Mouse (Mus musculus) intestine, postnatal 0 days (tissue): ENCODE results near the gene Cyth1. TPM values are rescaled to one million over a fixed set of nuclear protein-coding genes. Genes with fewer than 3 reads are reported as not detected.

Experiments used
- ATAC-seq: fragments of 200-750 bp; cut with Nextera tagmentation; 2 replicates; pipeline ENCODE4 v1.8.0; 2017; ENCODE audit warnings: mild to moderate bottlenecking, moderate TSS enrichment, moderate library complexity
- H3K27ac ChIP-seq: fragments of 300-500 bp; sonication (generic); 2 replicates; pipeline ENCODE4 v1.5.1; 2014; ENCODE audit warnings: mild to moderate bottlenecking, low read depth, low read length, moderate library complexity
- H3K27me3 ChIP-seq: fragments of 300-500 bp; sonication (generic); replicated peaks from 2 replicates; pipeline ENCODE4 v1.6.1; 2014; ENCODE audit warnings: low read length, mixed read lengths; ENCODE audit not compliant: control insufficient read depth, insufficient read depth
- H3K36me3 ChIP-seq: fragments of 300-500 bp; sonication (generic); 2 replicates; pipeline ENCODE4 v1.6.1; 2014; ENCODE audit warnings: mild to moderate bottlenecking, moderate library complexity; ENCODE audit not compliant: control insufficient read depth, insufficient read depth
- H3K4me1 ChIP-seq: fragments of 300-500 bp; sonication (generic); replicated peaks from 2 replicates; pipeline ENCODE4 v1.6.1; 2014; ENCODE audit warnings: antibody characterized with exemption, low read length, mixed read lengths; ENCODE audit not compliant: control insufficient read depth, insufficient read depth
- H3K4me2 ChIP-seq: fragments of 300-500 bp; sonication (generic); replicated peaks from 2 replicates; pipeline ENCODE4 v1.6.1; 2014; ENCODE audit warnings: low read depth, mild to moderate bottlenecking, moderate library complexity
- H3K4me3 ChIP-seq: fragments of 300-500 bp; sonication (generic); 2 replicates; pipeline ENCODE4 v1.5.1; 2014; ENCODE audit warnings: low read depth, low read length
- H3K9ac ChIP-seq: fragments of 300-500 bp; sonication (generic); 2 replicates; pipeline ENCODE4 v1.6.1; 2014; ENCODE audit warnings: mild to moderate bottlenecking, low read depth, low read length
- H3K9me3 ChIP-seq: fragments of 300-500 bp; sonication (generic); 2 replicates; pipeline ENCODE4 v1.6.1; 2016; ENCODE audit warnings: mixed run types; ENCODE audit not compliant: control insufficient read depth
- CTCF ChIP-seq: sonication (generic); IDR thresholded peaks from 2 replicates; pipeline ENCODE4 v1.5.1; 2016; ENCODE audit warnings: low read depth, mild to moderate bottlenecking, control low read depth, antibody characterized with exemption, moderate library complexity
- WGBS: fragments of 180-500 bp; shearing (Covaris S2); extraction: QIAGEN DNeasy Blood & Tissue Kit; methylation state at CpG from one replicate; pipeline ENCODE4 v1.1.7; 2014; 5-methylcytosine and 5-hydroxymethylcytosine counted together
- polyA plus RNA-seq: library from polyadenylated mRNA; unstranded; fragments of >200 nt; fragmentation: Nextera tagmentation; extraction: Ambion mirVana; gene quantifications from 2 replicates; pipeline ENCODE4 v1.2.1, GENCODE M21; 2015

The Cyth1 gene
- polyA plus RNA-seq, 1 experiment from 2014 or later = 10.9 TPM

DNA sequence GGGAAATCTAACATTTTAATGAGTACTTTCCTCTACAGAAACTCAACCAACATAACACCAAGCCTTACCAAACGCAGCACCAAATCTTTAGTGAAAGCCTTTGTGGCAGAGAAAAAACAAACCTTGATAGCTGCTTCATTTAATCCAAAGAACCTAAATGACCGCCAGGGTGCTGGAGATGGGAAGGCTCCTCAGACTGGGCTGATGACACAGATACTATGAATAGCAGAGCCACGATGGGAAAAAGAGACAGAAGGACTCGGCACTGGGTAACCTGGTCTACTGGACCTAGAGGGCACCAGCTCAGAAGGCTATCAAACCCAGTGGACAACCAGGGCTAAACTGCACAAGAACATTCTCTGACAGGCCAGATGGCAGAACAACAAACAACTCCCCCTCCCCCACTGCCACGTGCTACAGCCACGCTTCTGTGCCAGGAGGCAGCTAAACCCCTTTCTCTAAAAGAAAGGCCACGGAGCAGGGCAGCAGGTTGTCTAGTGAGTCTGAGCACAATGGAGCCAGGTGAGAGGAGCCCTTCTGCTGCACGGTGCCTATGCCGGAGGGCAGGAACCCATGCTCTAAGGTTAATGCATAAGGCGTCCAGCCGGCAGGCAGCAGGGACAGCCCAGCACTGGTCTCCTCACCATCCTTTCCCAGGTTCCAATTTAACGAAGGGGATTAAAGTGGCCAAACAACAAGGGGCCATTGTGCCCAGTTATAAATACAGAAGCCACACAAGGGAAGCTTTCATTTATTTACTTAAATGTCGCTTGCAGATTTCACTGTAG is 50.7 kb downstream of the Cyth1 start:
- TF ChIP-seq CTCF = no peak
- WGBS = 50% methylated on average over 13 of the region's 13 CpGs
- H3K4me1 ChIP-seq = peaks cover 33% of the 10 kb centered on the region
- ATAC-seq = no peak
- H3K27me3 ChIP-seq = no peaks in the 10 kb centered on the region
- H3K36me3 ChIP-seq = no peaks in the 10 kb centered on the region
- no peak overlapping the region for H3K27ac ChIP-seq
- no peak overlapping the region for H3K4me2 ChIP-seq
- no peaks in the 10 kb centered on the region for H3K9me3 ChIP-seq
- no peak overlapping the region for H3K4me3 ChIP-seq
- H3K9ac ChIP-seq = no peak overlapping the region

DNA sequence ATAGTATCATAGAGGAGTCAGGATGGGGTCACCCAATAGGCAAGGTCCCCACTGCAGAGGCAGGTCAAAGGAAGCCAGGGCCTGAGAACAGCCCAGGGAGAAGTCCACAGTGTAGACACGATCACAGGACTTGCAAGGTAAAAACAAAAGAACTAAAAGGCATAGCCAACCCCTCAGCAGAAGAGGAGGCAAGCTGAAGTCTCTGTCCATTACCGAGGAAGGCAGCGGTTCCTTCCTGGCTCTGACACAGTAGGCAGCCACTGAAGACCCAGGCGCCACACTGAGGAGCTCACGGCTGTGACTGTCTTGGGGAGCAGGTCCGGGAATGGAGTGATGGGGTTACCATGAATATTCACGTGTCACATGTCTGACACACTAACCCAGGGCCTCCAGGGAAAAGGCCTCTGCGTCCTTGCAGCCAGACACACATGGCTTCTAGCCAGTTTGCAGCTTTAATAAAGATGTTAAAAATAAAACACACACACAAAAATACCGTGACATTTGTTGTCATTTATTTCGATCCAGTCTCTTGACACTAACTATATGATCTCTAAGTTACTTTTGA is 51.5 kb downstream of the Cyth1 start:
- ATAC-seq = no peak
- 69% methylated on average over 10 of the region's 10 CpGs for WGBS
- peaks cover 25% of the 10 kb centered on the region for H3K4me1 ChIP-seq

DNA sequence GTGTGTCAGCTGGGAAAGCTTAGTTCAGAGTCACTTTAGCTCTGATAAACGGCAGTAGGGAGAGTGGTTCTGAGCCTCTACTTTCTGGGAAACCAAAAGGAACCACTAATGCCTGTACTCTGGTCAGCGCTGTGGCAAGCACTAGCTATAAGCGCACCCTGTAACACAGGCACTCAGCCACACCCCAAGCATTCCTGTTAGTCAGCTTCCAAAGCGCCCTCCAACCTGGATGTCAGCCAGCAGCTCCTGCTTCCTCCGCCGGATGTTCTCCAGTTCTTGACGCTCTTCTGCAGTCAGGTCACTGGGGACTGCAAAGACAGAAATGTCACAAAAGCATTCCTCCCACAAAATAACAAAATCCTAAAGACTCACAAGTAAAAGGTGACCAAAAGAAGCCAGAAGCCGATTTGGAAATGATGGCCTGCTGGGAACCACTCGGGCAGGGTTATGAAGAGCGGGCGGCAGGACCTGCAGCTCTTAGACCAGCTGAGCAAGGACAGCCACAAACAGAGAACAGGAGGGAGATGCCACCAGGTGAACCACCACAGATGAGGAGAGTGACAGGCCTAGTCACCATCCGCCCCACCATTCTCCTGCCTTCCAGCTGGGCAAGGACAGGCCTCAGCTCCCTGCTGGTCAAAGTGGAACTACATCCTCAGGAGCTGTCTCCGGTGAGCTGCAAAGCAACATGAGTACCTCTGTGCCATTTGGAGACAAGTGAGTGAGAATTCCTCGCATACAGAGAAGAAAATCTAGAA is 54.8 kb downstream of the Cyth1 start:
- Histone ChIP-seq H3K4me2 (no peak overlapping the region), H3K4me3 (no peak overlapping the region), H3K36me3 (peaks cover 13% of the 10 kb centered on the region), H3K9me3 (no peaks in the 10 kb centered on the region), H3K27ac (no peak overlapping the region), H3K9ac (no peak overlapping the region), H3K27me3 (no peaks in the 10 kb centered on the region), H3K4me1 (peaks cover 15% of the 10 kb centered on the region)
- WGBS = 38% methylated on average over 14 of the region's 14 CpGs
- peak; percentile 42 for TF ChIP-seq CTCF
- peak; percentile 56 for ATAC-seq

More for the DNA sequence above, 51.5 kb downstream of the Cyth1 start:
- Histone ChIP-seq H3K9ac (no peak overlapping the region), H3K4me2 (no peak overlapping the region), H3K9me3 (no peaks in the 10 kb centered on the region), H3K4me3 (no peak overlapping the region), H3K36me3 (peaks cover 7% of the 10 kb centered on the region; the same call in 1 of the 2 replicates), H3K27ac (no peak overlapping the region), H3K27me3 (no peaks in the 10 kb centered on the region)
- TF ChIP-seq CTCF = no peak

GRCm38 (mm10) chr11:118192973-118193372 is 55.4 kb downstream of the Cyth1 start:
- Histone ChIP-seq H3K9ac (no peak overlapping the region), H3K36me3 (peaks cover 19% of the 10 kb centered on the region), H3K4me3 (no peak overlapping the region), H3K9me3 (no peaks in the 10 kb centered on the region), H3K27me3 (no peaks in the 10 kb centered on the region), H3K4me1 (peaks cover 14% of the 10 kb centered on the region), H3K4me2 (no peak overlapping the region), H3K27ac (no peak overlapping the region)
- TF ChIP-seq CTCF = no peak
- no peak for ATAC-seq
- 83% methylated on average over 5 of the region's 5 CpGs for WGBS

DNA sequence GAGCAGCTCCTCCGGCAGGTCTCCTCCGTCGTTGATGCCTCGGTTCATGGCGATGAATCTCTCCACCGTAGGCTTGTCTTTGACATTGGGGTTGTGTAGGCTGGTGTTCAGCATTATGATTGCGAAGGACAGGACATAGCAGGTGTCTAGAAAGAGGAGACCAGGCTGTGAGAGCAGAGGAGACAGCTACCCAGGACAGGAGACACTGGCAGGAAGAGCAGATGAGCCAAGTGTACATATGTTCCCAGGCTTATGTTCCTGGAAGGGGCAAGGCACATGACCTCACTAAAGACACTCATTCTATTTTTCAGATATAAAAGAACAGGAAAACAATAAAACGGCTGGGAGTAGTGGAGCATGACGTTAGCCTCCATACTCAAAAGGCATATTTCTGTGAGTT is 65.6 kb downstream of the Cyth1 start:
- Histone ChIP-seq H3K4me2 (no peak overlapping the region), H3K36me3 (peaks cover 76% of the 10 kb centered on the region), H3K27me3 (no peaks in the 10 kb centered on the region), H3K9me3 (no peaks in the 10 kb centered on the region), H3K9ac (no peak overlapping the region), H3K4me3 (no peak overlapping the region), H3K27ac (no peak overlapping the region), H3K4me1 (no peaks in the 10 kb centered on the region)
- 92% methylated on average over 9 of the region's 9 CpGs for WGBS
- TF ChIP-seq CTCF = no peak
- no peak for ATAC-seq

DNA sequence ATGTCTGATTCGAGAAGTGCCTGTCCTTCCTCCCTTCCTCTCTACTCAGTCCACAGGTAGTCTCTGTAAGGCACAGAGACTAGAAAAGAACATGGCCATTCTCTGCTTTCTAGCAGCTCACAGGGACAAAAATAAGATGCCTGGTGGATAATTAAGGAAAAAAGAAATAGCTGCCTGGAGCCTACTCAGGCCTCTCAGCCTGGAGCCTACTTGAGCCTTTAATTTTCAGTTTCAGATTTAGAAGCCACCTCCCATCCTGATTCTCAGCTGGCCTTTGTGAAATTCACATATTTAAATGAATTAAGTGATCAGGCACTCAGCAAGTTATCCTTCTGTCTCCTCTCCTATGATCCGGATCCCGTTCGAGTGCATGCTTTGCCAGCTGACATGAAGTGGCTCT is 66.0 kb downstream of the Cyth1 start:
- no peak for TF ChIP-seq CTCF
- no peak for ATAC-seq
- no peaks in the 10 kb centered on the region for H3K4me1 ChIP-seq
- H3K27me3 ChIP-seq = no peaks in the 10 kb centered on the region
- no peaks in the 10 kb centered on the region for H3K9me3 ChIP-seq
- WGBS = 92% methylated on average over 4 of the region's 4 CpGs
- no peak overlapping the region for H3K4me2 ChIP-seq
- no peak overlapping the region for H3K9ac ChIP-seq
- H3K27ac ChIP-seq = no peak overlapping the region
- H3K4me3 ChIP-seq = no peak overlapping the region
- H3K36me3 ChIP-seq = peaks cover 76% of the 10 kb centered on the region
